Mouse (Mus musculus): ENCODE results near the gene Pam16. TPM values are rescaled to one million over a fixed set of nuclear protein-coding genes. Genes with fewer than 3 reads are reported as not detected.

Pam16 gene
- total RNA-seq, 2 experiments from 2014 or later, result 129 to 141 TPM

DNA sequence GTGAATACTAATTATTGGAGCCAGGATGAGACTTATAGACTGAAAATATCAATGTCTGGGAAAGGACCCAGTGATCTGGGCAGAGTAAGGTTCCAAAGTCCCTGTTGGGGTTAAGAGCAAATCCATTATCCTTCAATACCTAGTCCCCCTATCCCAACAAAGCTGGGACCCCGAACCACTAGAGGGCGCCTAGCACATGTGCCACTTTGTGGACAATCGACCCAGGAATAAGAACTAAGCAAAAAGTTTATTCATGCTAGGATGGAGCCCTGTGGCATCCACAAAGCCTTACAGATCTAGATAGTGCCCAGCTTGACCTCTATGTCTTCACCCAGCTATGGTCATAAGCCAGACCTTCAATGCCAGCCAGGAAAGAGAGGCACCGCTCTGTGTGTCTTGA lies 56.9 kb downstream of the Pam16 start:
- peak; percentile 53 for DNase-seq (ENCODE audit: low spot score)
- intact Hi-C loops (cut with DNase I), result loop anchor here (1.0 to 5.0 kb wide), 2 partner anchors 40 to 99 kb away; no protein-coding TSS in a partner anchor

Other genes starting within 250 kb of the Pam16 start
- 10 to 100 TPM; 22.4 to 24.1 TPM for gene Adcy9, start 204.5 kb downstream of the Pam16 start, total RNA-seq (2021)
- gene Srl, start 83.2 kb downstream of the Pam16 start, total RNA-seq (2021), result 1,000 to 10,000 TPM; 1,004 to 1,109 TPM
- gene Tfap4, start 65.1 kb downstream of the Pam16 start, total RNA-seq (2021), result 1 to 10 TPM; 3.5 to 4.2 TPM
- 10 to 100 TPM; 16.6 to 20.3 TPM for gene Glis2, start 30.3 kb downstream of the Pam16 start, total RNA-seq (2021)
- gene Vasn, start 15.0 kb upstream of the Pam16 start, total RNA-seq (2021), result 10 to 100 TPM in 1 of 2 experiments, 1 to 10 TPM in 1; 9.8 to 12.0 TPM
- 100 to 1,000 TPM; 149 TPM for gene Dnaja3, start 15.0 kb upstream of the Pam16 start, total RNA-seq (2021)
- 10 to 100 TPM; 12.6 to 16.1 TPM for gene Coro7, start 54.8 kb upstream of the Pam16 start, total RNA-seq (2021)
- gene Nmral1, start 94.4 kb upstream of the Pam16 start, total RNA-seq (2021), result 1 to 10 TPM; 2.4 to 2.7 TPM
- 10 to 100 TPM; 73.5 to 75.5 TPM for gene Hmox2, start 101.4 kb upstream of the Pam16 start, total RNA-seq (2021)
- 10 to 100 TPM; 65.3 to 66.9 TPM for gene Cdip1, start 165.3 kb upstream of the Pam16 start, total RNA-seq (2021)
- not detected for gene 4930562C15Rik, start 210.4 kb upstream of the Pam16 start, total RNA-seq (2021)